Mouse (Mus musculus): ENCODE data around the gene Llgl2.

Gene Llgl2

GRCm38 (mm10) chr11:115881002-115881401 lies 57.2 kb downstream of the Llgl2 start:
- DNase-seq, result no peak

- DNase-seq, result no peak
These were observed 59.4 kb downstream of the Llgl2 start for GRCm38 (mm10) chr11:115883251-115883650.

- DNase-seq, result no peak
These were observed 60.5 kb downstream of the Llgl2 start for GRCm38 (mm10) chr11:115884361-115884760.

- DNase-seq, result no peak
These were observed 61.4 kb downstream of the Llgl2 start for GRCm38 (mm10) chr11:115885281-115885680.

GRCm38 (mm10) chr11:115886446-115886845 lies 62.6 kb downstream of the Llgl2 start:
- no peak for DNase-seq

GRCm38 (mm10) chr11:115888020-115888419 lies 64.2 kb downstream of the Llgl2 start:
- no peak for DNase-seq

GRCm38 (mm10) chr11:115889159-115889558 lies 65.3 kb downstream of the Llgl2 start:
- DNase-seq, result no peak

- no peak for DNase-seq
These were observed 68.4 kb downstream of the Llgl2 start for GRCm38 (mm10) chr11:115892213-115892612.

GRCm38 (mm10) chr11:115893071-115893470 lies 69.2 kb downstream of the Llgl2 start:
- no peak for DNase-seq

GRCm38 (mm10) chr11:115894755-115895520 lies 71.1 kb downstream of the Llgl2 start:
- DNase-seq, result peak in 1 of 2 experiments; percentile 45

- DNase-seq, result peak; percentile 60 to 75
These were observed 74.6 kb downstream of the Llgl2 start for GRCm38 (mm10) chr11:115898446-115898845.

- DNase-seq, result no peak
These were observed 75.0 kb downstream of the Llgl2 start for GRCm38 (mm10) chr11:115898886-115899285.

- no peak for DNase-seq
These were observed 75.8 kb downstream of the Llgl2 start, which contains the start of gene Smim5 for GRCm38 (mm10) chr11:115899486-115900266. TSS of gene Smim5 (plus strand) at chr11:115899966.

GRCm38 (mm10) chr11:115900561-115901337 lies 76.9 kb downstream of the Llgl2 start:
- DNase-seq, result no peak

GRCm38 (mm10) chr11:115901338-115902161 lies 77.7 kb downstream of the Llgl2 start:
- no peak for DNase-seq

GRCm38 (mm10) chr11:115902177-115902576 lies 78.3 kb downstream of the Llgl2 start:
- DNase-seq, result no peak

GRCm38 (mm10) chr11:115902831-115903230 lies 79.0 kb downstream of the Llgl2 start:
- DNase-seq, result no peak

GRCm38 (mm10) chr11:115903384-115904230 lies 79.8 kb downstream of the Llgl2 start:
- no peak for DNase-seq

GRCm38 (mm10) chr11:115904231-115904955 lies 80.5 kb downstream of the Llgl2 start:
- no peak for DNase-seq
